Mouse (Mus musculus): Measurements from ENCODE around the gene Ttc21b.

The Ttc21b gene

GRCm38 (mm10) chr2:66171643-66172042 lies 84.8 kb downstream of the Ttc21b start:
- DNase-seq (ENCODE audit: low spot score in 2 of 2) = no peak

- DNase-seq (ENCODE audit: low spot score in 2 of 2) = no peak
Observed at GRCm38 (mm10) chr2:66170721-66171120, 85.7 kb downstream of the Ttc21b start.

DNA sequence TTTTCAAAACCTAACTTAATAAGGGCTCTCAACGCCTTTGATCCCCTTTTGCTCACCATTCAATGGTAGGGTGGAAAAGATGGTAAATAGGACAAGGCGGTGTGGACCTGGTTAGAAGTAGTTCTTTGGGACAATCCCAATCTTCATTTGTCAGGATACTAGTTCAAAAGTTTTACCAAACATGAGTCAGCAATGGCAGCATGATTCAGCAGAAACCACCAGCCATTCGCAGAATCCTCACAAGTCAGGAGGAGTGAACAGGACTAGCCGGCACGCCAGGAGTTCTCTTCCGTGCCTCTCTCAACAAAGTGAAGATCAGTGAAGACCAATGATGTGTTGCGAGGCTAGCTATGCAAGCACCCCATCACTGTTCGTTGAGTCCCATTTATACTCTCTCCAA lies 91.4 kb downstream of the Ttc21b start:
- no peak for DNase-seq (ENCODE audit: low spot score in 2 of 2)

- DNase-seq (ENCODE audit: low spot score in 2 of 2) = no peak
Observed at GRCm38 (mm10) chr2:66158140-66158915, 98.1 kb downstream of the Ttc21b start.

- no peak for DNase-seq (ENCODE audit: low spot score in 2 of 2)
Observed at GRCm38 (mm10) chr2:66151436-66151835, 105.0 kb downstream of the Ttc21b start.

GRCm38 (mm10) chr2:66150531-66150930 lies 105.9 kb downstream of the Ttc21b start:
- DNase-seq (ENCODE audit: low spot score in 2 of 2) = no peak

- no peak for DNase-seq (ENCODE audit: low spot score in 2 of 2)
Observed at GRCm38 (mm10) chr2:66148654-66149230, 107.7 kb downstream of the Ttc21b start.

DNA sequence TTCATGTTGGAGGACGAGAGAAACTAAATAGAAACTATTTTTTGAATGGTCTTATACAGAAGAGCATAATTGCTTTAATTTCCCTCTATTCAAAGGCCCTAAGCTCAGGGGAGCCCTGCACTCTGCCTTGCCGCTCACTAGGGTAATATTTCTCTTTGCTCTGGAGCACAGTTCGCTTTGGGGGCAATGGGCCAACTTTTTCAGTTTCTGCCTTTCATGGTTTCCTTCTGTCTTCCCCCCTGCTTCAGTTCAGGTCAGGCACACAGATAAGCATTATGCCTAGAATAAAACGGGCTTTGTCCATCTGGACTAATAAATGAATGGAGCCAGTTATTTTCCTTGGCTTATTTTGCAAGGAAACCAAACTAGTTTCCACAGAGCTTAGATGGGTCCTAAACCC lies 109.9 kb downstream of the Ttc21b start:
- no peak for DNase-seq (ENCODE audit: low spot score in 2 of 2)

DNA sequence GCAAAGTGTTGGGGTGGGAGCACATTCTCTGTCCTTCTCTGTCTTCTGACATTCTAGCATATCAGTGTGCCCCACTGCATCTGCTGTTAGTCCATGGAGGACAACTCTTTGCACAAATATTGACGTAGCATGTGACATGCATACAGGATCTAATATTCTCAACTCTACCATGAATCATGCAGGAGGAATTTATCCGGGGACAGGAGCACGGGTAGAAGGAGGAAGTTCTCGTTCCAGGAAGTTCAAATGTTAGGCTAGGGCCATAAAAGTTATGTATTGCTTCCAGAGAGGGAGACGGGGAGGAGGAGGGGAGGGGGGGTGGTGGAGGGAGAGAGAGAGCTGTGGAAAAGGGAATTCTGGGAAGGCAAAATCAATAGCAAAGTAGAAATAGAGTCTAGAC lies 111.6 kb downstream of the Ttc21b start:
- no peak for DNase-seq (ENCODE audit: low spot score in 2 of 2)

GRCm38 (mm10) chr2:66143284-66143683 lies 113.1 kb downstream of the Ttc21b start:
- DNase-seq (ENCODE audit: low spot score in 2 of 2) = no peak

GRCm38 (mm10) chr2:66142711-66143110 lies 113.7 kb downstream of the Ttc21b start:
- DNase-seq (ENCODE audit: low spot score in 2 of 2) = no peak

GRCm38 (mm10) chr2:66142268-66142667 lies 114.1 kb downstream of the Ttc21b start:
- DNase-seq (ENCODE audit: low spot score in 2 of 2) = no peak

DNA sequence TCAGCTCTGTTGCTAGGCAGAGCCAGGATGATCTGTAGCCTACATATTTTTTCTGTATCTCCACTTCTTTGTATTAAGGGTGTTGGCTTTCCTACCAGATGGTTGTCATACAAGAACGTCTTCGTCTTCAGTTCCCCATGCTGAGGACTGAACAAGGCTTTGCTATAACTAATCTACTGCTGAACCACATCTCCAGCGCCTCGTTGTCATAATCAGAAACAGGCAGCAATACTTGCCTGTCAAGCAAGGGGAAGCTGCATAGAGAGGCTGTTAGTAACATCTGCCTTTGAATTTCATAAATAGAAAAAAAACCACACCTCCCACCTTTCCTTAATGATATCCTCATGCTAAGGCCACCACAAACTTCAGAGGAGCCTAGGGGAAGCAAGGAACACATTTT lies 116.2 kb downstream of the Ttc21b start:
- DNase-seq (ENCODE audit: low spot score in 2 of 2) = no peak

Data from thymus, postnatal 10 days (tissue).